Mouse (Mus musculus): Measurements from ENCODE around the gene Nell2.
A peak's percentile ranks its signal among the peaks of the same experiment; 100 is the strongest.

Nell2 gene

GRCm38 (mm10) chr15:95334323-95335296 is 193.7 kb downstream of the Nell2 start:
- no peak for DNase-seq (ENCODE audit: low read depth, low spot score)

DNA sequence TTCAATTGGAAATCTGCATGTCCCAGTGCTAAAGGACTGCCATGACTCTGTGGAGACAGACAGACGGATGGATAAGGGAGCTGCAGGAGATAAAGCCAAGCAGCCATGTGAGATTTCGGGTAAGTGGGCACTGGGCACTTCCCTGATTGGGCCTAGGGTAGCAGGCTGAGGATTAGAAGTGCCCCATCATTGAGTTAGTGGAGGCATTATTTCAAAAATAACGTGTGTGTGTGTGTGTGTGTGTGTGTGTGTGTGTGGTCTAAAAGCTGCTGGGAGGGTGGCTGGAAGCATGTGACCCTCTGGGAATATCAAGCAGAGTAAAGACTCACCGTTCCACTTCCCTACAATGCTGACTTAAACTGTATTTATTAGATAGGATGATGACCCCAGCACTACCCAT is 195.1 kb downstream of the Nell2 start:
- no peak for DNase-seq (ENCODE audit: low read depth, low spot score)

DNA sequence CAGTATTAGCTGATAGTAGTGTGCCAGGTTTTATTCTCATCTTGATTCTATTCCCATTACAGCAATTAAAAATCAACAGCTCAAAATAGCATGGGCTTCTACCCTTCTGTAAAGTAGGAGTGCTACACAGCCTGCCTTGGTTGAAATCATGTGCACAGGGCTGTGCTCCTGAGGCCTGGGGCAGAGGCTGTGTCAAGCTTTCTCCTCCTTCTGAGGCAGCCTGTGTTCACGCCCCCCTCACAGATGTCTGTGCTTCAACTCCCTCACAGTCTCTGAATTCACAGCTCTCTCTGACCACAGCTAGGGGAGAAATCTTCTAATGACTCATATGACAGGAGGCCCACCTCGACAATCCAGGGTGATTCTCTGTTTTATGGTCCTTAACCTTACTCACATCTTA is 197.4 kb downstream of the Nell2 start:
- no peak for DNase-seq (ENCODE audit: low read depth, low spot score)

DNA sequence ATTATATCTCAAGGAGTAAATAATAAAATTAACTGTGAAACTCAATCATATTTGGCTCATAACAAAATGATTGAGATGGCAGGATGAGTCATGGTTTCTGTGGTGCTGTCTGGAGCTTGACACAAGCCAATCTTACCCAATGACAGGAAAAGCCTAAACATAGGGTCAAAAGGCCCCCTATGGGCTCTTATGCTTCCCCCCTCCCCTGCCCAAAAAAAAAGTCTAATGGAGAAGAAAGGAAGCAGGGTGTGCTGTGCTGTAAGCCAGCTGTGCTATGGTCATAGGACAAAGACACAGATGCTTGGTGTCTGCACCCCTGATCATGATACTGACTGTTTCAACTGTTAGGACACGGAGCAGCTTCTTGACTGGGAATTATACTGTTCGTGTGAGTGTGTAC is 205.6 kb downstream of the Nell2 start:
- no peak for DNase-seq (ENCODE audit: low read depth, low spot score)

DNA sequence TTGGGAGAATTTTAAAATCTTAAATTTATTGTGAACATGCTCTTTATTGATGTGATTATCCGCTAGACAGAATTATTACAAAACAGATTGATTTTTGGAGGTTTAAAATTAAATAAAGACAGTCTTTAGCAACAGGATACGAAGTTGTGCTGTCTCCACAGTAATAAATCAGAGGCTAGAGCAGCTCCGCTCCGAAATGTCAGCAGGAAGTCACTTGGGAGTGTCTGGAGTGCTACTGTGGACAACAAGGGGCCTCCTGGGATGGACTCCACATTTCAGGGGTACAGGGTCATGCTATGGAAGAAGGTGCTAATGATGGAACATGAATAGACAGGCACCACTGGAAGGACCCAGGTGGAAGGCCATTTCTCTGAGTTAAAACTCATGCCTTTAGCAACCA is 211.7 kb downstream of the Nell2 start:
- DNase-seq (ENCODE audit: low read depth, low spot score): no peak

DNA sequence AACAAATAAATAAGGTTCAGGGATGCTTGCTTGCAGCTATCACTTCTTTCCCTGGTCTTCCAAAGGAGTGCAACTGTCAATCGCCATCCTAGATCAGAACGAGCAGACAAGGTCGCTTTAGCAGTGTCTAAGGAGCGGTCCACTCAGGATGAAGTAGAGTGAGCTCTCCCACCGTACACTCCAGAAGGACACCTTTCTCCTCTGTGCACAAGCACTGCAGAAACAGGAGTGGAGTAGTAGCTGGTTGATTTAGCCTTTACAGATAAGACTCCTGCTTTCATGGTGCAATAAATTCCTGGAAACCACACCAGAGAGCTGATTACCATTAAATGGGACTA is 213.6 kb downstream of the Nell2 start:
- DNase-seq (ENCODE audit: low read depth, low spot score): no peak

DNA sequence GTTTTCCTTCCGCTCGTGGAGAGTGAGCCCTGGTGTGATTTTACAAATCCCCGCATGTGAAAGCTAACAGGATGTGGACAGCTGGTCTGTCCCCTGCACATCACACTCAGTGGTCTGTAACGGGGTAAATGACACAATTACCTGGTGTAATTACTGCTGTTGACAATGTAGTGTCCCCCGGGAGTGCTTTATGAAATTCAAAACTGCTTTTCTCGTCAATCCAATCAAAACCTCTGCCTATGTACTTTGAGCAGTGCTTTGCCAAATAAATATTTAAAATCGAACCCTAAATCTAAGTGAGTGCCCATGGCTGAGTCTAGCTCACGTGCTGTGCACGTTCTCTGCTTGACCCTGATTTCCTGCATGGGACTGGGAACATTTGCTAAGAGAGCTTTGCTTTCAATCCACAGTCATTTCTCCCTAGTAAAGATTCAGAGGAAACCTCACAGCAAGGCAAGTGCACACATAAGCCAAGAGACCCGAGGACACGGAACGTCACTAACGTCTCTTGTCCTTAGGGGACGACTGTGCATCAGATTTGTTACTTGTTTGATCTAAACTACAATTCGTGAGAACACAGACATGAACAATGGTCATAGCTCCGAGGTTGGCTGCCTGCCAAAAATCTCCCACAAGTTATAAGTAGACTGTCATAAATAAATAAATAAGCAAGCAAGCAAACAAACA is 214.1 kb downstream of the Nell2 start:
- no peak for DNase-seq (ENCODE audit: low read depth, low spot score)

DNA sequence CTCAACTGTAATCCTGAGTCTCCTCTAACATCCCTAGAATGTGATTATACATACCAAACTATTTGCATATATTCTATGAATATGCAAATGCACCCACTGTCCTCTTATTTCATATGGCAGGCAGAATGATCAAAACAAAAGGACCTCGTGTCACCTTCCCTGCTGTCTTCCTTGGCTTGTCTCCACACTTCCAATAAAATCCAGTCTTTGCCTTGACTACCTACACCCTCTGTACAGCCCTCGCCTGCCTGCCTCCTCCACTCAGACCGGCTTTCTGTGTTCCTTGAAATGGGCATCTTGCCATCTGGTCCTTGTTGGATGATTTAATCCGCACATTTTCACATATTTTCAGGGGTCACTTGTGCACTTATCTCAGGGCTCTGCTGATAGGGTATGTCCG is 215.1 kb downstream of the Nell2 start:
- no peak for DNase-seq (ENCODE audit: low read depth, low spot score)

GRCm38 (mm10) chr15:95304102-95304501 is 224.3 kb downstream of the Nell2 start:
- DNase-seq (ENCODE audit: low read depth, low spot score): no peak

DNA sequence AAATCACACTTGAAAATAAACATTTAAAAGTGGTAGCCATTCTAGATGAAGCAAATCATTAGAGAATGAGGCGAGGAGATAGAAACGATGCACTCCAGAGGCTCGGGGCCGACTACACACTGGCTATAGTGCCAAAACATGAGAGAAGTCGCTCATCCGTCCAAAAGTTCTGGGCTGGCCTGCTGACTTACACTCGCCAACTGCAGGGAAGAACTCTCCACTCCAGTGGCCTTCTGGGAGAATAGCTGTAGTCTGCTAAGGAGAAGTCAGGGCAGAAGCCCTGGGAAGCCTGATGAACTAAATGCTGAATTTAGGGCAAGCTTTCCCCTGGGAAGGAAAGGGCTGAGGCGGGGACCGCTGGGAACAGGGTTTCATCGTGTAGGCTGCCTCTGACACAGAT is 231.8 kb downstream of the Nell2 start:
- DNase-seq (ENCODE audit: low read depth, low spot score): no peak

DNA sequence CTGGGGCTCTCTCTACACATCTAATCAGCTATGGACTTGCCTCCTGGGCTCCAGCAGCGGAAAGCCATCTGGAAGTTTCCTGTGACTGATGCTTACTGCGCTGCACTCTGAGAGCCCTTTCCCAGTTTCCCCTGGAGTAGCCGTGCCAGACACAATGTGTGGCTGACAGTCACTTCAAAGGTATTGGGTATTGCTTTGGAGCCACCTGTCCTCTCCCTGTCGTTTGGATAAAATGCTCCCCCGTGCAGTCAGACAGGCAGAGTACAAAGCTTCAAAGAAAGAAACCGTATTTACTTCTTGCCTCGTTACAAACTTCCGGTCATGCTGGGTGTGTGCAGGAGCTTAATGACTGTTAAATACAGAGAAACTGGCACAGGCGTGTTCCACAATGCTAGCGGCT is 239.3 kb downstream of the Nell2 start:
- no peak for DNase-seq (ENCODE audit: low read depth, low spot score)

DNA sequence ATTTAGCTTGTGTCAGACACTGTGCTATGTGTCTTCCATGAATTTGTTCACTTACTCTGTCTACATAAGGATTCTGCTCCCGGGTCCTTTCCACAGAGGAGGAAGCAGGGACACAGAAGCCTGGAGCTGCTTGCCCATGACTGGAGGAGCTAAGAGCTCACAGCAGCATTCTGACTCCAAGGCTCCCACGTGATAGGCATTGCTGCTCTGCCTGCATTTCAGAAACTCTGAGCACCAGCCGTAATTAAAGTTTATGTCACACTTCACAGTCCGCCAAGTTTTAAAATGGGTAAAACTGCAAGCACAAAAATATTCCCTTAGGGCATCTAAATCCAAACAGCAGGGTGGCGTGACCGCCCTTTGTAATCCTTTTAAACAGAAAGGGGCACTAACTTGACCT is 243.2 kb downstream of the Nell2 start:
- no peak for DNase-seq (ENCODE audit: low read depth, low spot score)

- DNase-seq (ENCODE audit: low read depth, low spot score): no peak
These were observed 247.4 kb downstream of the Nell2 start for GRCm38 (mm10) chr15:95280986-95281385.

- no peak for DNase-seq (ENCODE audit: low read depth, low spot score)
These were observed 250.4 kb downstream of the Nell2 start for GRCm38 (mm10) chr15:95278001-95278400.

DNA sequence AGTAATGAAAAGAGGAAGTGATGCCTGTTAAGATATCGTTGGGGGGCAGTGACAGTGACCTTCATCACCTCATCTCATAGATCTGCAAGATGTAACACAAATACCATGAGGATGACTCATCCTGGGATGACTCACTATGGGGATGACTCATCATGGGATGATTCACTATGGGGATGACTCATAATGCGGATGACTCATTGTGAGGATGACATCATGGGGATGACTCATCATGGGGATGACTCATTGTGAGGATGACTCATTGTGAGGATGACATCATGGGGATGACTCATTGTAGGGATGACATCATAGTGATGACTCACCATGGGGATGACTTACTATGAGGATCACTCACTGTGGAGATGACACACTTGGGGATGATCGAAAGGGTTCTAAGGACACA is 251.8 kb downstream of the Nell2 start:
- no peak for DNase-seq (ENCODE audit: low read depth, low spot score)

DNA sequence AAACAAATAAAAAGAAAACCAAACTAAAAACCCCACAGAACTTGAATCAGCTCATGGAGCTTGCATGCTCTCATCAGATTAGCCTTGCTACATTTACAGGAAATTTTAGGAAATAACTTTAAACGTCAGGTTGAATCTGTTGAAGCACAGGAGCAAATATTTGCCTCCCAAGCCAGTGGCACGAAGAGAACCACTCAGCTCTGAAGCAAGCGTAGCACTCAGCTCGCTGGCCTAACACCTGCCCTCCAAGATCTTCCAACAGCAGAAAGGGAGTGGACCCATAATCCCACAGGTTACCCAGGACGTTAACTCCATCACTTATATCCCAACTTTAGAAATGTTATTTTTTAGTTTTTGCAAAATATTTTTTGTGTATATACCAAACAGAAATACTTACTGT is 252.8 kb downstream of the Nell2 start:
- no peak for DNase-seq (ENCODE audit: low read depth, low spot score)

GRCm38 (mm10) chr15:95273236-95273635 is 255.1 kb downstream of the Nell2 start:
- no peak for DNase-seq (ENCODE audit: low read depth, low spot score)

DNA sequence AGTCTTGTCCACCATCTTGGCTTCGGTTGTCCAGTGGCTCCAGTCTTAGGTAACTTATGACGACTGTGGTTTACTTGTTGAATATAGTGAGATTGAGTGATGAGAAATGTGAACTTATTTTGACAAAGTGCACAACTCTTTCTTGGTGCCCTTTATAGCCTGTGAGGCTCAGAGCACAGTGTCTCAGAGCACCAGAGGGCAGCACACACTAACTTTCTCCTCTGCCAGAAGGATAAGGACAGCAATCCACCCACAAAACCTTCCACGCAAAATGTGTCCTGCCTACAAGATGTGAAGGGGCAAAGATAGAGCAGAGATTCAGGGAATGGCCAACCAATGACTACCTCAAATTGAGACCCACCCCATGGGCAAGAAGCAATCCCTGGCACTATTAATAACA is 256.2 kb downstream of the Nell2 start:
- DNase-seq (ENCODE audit: low read depth, low spot score): peak; percentile 4

- no peak for DNase-seq (ENCODE audit: low read depth, low spot score)
These were observed 268.5 kb downstream of the Nell2 start for GRCm38 (mm10) chr15:95259671-95260450.

DNA sequence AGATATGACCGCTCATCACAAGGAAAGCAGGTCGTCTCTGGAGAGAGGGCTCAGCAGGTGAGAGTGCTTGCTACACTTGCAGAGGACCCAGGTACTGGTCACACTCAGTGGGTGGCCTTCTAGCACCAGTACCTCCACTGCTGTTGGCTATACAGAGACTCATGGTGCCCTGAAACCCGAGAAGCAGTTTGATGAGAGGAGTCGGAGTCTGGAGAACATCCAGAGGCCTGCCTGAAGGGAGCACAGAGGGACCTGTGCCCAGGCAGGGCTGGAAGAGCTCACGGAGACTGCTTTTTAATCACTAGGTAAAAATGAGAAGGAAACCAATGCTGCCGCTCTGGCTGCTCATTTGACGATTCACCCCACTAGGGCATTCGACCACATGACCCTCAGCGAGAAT is 271.2 kb downstream of the Nell2 start:
- DNase-seq (ENCODE audit: low read depth, low spot score): no peak

- DNase-seq (ENCODE audit: low read depth, low spot score): no peak
These were observed 282.8 kb downstream of the Nell2 start for GRCm38 (mm10) chr15:95245516-95245915.

DNA sequence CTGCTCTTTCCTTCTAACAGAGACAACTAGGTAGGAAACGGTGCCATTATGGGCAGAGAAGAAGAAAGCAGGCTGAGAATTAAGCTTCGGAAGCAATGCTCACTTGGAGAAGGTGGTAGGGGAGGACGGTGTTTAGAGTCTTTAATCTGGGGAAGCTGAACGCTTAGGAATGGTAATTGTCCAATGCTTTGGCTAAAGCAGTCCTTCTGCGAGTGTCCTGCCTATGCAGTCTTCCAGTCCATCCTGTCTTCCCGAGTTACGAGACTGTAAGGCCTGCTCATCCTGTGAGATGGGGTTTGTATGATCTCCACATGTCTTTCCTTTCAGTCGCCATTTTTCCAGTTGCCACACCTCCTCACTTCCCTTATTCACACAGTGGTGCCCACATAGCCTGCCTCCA is 284.5 kb downstream of the Nell2 start:
- no peak for DNase-seq (ENCODE audit: low read depth, low spot score)

Data from retina, adult 2 months (tissue).